Mouse (Mus musculus): ENCODE data around the gene Olfr653. TPM values are rescaled to one million over a fixed set of nuclear protein-coding genes. Genes with fewer than 3 reads are reported as not detected.

Gene Olfr653
- not detected in 2 replicates for polyA plus RNA-seq (2014; fragmentation: Nextera tagmentation; extraction: Ambion mirVana)

DNA sequence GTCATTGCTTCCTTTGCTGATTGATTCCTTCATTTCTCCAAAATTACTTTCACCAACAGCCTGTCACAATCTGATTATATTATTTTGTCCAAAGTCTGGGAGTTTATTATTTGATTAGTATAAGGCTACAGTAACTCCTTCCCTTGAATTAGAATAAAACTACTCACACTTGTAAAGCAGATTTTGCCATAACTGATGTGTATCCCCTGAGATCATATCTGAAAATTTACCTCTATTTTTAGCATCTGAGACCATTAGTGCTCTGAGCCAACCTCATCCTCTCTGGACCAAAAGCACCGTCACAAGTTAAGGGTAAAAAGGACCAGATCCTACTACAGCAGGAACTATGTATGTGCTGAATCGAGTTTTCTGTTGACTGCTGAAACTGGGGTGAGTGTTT is at the start of gene Olfr653:
Gene Olfr653, plus strand, starts transcription at position 301 of the 400 bp plus-strand sequence.
- H3K4me1 ChIP-seq (replicated peaks; ENCODE audit: control insufficient read depth, insufficient read depth, low read length) = no peaks in the 10 kb centered on the region
- H3K9ac ChIP-seq (ENCODE audit: low read depth, low read length) = no peak within 1 kb of the TSS
- H3K4me3 ChIP-seq (ENCODE audit: low read depth, low read length) = no peak within 1 kb of the TSS
- no peak for ATAC-seq (replicated peaks; ENCODE audit: low FRiP score)
- no peaks in the 10 kb centered on the region for H3K36me3 ChIP-seq (ENCODE audit: control insufficient read depth, insufficient read depth, low read length)
- H3K27me3 ChIP-seq (replicated peaks; ENCODE audit: control insufficient read depth, insufficient read depth, low read length) = no peaks in the 10 kb centered on the region
- no peak for DNase-seq (ENCODE audit: low spot score)
- WGBS = 68% methylated on average over 2 of the region's 2 CpGs
- no peak within 1 kb of the TSS for H3K4me2 ChIP-seq
- H3K9me3 ChIP-seq (ENCODE audit: control insufficient read depth, low read length) = no peaks in the 10 kb centered on the region
- no peak within 1 kb of the TSS for H3K27ac ChIP-seq (ENCODE audit: low read depth, low read length)

DNA sequence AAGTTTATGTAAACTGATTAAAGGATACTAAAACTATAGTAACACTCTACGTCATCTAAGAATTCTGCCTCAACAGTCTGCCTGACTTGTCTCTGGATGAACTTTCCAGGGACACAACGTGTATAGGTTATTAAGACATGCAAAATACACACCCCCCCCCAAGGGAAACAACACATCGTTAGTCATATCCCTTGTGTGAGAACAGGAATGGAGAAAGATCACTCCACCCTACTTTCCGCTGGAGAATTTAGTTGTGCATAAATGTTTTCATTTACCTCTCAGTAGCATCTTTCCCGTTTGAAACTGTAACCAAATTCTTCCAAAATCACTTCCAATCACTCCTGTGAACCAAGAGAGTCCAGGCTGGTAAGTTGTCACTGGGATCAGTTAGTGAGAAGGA is 27.3 kb upstream of the Olfr653 start, which contains the start of gene Olfr651:
Gene Olfr651, plus strand, starts transcription at position 301 of the 400 bp plus-strand sequence.
- Histone ChIP-seq H3K4me1 (replicated peaks; ENCODE audit: control insufficient read depth, insufficient read depth, low read length) (no peaks in the 10 kb centered on the region), H3K4me2 (no peak within 1 kb of the TSS), H3K27me3 (replicated peaks; ENCODE audit: control insufficient read depth, insufficient read depth, low read length) (no peaks in the 10 kb centered on the region), H3K27ac (ENCODE audit: low read depth, low read length) (no peak within 1 kb of the TSS), H3K9me3 (ENCODE audit: control insufficient read depth, low read length) (no peaks in the 10 kb centered on the region), H3K9ac (ENCODE audit: low read depth, low read length) (no peak within 1 kb of the TSS), H3K36me3 (ENCODE audit: control insufficient read depth, insufficient read depth, low read length) (no peaks in the 10 kb centered on the region), H3K4me3 (ENCODE audit: low read depth, low read length) (no peak within 1 kb of the TSS)
- DNase-seq (ENCODE audit: low spot score) (no peak), ATAC-seq (replicated peaks; ENCODE audit: low FRiP score) (no peak)
- 73% methylated on average over 5 of the region's 5 CpGs for WGBS

DNA sequence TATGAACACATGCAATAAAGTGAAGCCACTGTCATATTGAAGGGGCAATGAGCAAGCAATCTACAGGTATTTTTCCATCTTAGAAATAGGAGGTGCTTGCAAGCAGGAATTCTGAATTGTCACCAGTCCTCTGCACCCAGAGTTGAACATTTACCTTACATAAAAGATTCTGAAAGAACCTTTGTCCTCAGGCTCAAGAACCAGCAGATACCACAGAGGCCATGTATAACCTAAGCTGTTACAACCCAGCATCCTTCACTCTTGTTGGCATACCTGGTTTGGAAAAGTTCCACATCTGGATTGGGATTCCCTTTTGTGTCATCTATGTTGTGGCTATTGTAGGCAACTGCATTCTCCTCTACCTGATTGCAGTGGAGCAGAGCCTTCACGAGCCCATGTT is 24.4 kb upstream of the Olfr653 start:
- Histone ChIP-seq H3K36me3 (ENCODE audit: control insufficient read depth, insufficient read depth, low read length) (no peaks in the 10 kb centered on the region), H3K9ac (ENCODE audit: low read depth, low read length) (no peak overlapping the region), H3K4me3 (ENCODE audit: low read depth, low read length) (no peak overlapping the region), H3K4me1 (replicated peaks; ENCODE audit: control insufficient read depth, insufficient read depth, low read length) (no peaks in the 10 kb centered on the region), H3K27me3 (replicated peaks; ENCODE audit: control insufficient read depth, insufficient read depth, low read length) (no peaks in the 10 kb centered on the region), H3K27ac (ENCODE audit: low read depth, low read length) (no peak overlapping the region), H3K4me2 (no peak overlapping the region), H3K9me3 (ENCODE audit: control insufficient read depth, low read length) (no peaks in the 10 kb centered on the region)
- 56% methylated on average over 1 of the region's 1 CpGs for WGBS
- no peak for ATAC-seq (replicated peaks; ENCODE audit: low FRiP score)
- DNase-seq (ENCODE audit: low spot score) = no peak

DNA sequence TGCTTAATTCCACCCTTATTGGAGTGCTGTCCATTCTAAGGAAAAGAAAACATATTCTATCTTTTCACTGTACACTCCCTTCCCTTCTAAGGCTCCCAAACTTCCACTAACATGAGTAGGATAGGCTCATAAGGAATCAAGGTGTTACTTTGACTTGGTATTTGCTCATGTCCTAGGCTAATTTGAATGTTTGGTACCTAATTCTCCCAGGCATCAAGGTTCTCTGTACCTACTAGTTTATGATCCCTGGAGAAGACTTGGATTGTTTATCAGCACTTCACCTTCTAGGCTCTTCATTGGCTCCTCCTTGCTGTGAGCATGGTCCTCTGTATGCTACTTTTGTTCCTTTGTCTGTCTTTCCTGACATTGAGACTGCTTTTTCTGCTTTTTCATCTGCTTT is 16.5 kb upstream of the Olfr653 start, which contains the start of gene Olfr652:
Gene Olfr652, plus strand, starts transcription at position 301 of the 400 bp plus-strand sequence.
- Histone ChIP-seq H3K9ac (ENCODE audit: low read depth, low read length) (no peak within 1 kb of the TSS), H3K4me2 (no peak within 1 kb of the TSS), H3K27ac (ENCODE audit: low read depth, low read length) (no peak within 1 kb of the TSS), H3K9me3 (ENCODE audit: control insufficient read depth, low read length) (no peaks in the 10 kb centered on the region), H3K27me3 (replicated peaks; ENCODE audit: control insufficient read depth, insufficient read depth, low read length) (no peaks in the 10 kb centered on the region), H3K4me1 (replicated peaks; ENCODE audit: control insufficient read depth, insufficient read depth, low read length) (no peaks in the 10 kb centered on the region), H3K4me3 (ENCODE audit: low read depth, low read length) (no peak within 1 kb of the TSS), H3K36me3 (ENCODE audit: control insufficient read depth, insufficient read depth, low read length) (no peaks in the 10 kb centered on the region)
- ATAC-seq (replicated peaks; ENCODE audit: low FRiP score) = no peak
- DNase-seq (ENCODE audit: low spot score) = no peak

DNA sequence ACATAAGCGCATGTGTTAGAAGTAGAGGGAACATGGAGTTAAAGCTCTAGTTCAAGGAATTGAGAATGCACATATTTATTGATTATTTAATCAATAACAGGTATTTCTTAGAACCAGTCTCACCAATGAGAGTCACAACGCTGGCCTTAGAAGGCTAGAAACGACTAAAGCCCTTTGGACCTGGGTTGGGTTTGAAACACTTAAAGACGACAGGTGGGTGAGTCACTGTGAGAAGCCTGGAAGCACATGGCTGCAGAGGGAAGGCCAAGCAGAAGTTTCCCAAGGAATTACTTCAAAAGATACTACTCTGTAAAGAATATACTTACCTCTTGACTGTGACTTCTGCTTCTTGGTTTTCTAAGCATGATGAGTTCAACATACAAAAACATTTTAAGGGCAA is 3.7 kb downstream of the Olfr653 start:
- Histone ChIP-seq H3K4me2 (no peak overlapping the region), H3K4me1 (replicated peaks; ENCODE audit: control insufficient read depth, insufficient read depth, low read length) (no peaks in the 10 kb centered on the region), H3K27me3 (replicated peaks; ENCODE audit: control insufficient read depth, insufficient read depth, low read length) (no peaks in the 10 kb centered on the region), H3K36me3 (ENCODE audit: control insufficient read depth, insufficient read depth, low read length) (no peaks in the 10 kb centered on the region), H3K4me3 (ENCODE audit: low read depth, low read length) (no peak overlapping the region), H3K9ac (ENCODE audit: low read depth, low read length) (no peak overlapping the region), H3K9me3 (ENCODE audit: control insufficient read depth, low read length) (no peaks in the 10 kb centered on the region), H3K27ac (ENCODE audit: low read depth, low read length) (no peak overlapping the region)
- ATAC-seq (replicated peaks; ENCODE audit: low FRiP score) = no peak
- WGBS = 81% methylated on average over 4 of the region's 4 CpGs
- no peak for DNase-seq (ENCODE audit: low spot score)

DNA sequence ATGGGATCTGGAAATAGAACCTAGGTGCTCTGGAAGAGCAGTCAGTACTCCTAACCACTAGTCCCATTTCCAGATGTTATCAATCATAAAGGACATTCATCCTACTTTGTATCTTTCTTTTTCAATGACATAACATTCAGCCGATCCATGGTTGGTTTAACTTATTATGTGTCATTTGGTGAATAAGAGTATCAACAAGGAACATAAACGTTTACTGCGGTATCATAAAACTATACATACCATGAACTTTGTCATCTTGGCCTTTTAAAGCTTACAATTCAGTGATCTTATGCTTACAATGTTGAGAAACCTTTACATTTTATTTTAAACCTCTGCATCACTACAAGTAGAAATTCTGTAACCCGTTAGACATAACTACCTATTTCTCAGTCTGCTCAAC is 4.3 kb downstream of the Olfr653 start:
- Histone ChIP-seq H3K36me3 (ENCODE audit: control insufficient read depth, insufficient read depth, low read length) (no peaks in the 10 kb centered on the region), H3K4me3 (ENCODE audit: low read depth, low read length) (no peak overlapping the region), H3K9me3 (ENCODE audit: control insufficient read depth, low read length) (no peaks in the 10 kb centered on the region), H3K9ac (ENCODE audit: low read depth, low read length) (no peak overlapping the region), H3K4me1 (replicated peaks; ENCODE audit: control insufficient read depth, insufficient read depth, low read length) (no peaks in the 10 kb centered on the region), H3K27me3 (replicated peaks; ENCODE audit: control insufficient read depth, insufficient read depth, low read length) (no peaks in the 10 kb centered on the region), H3K4me2 (no peak overlapping the region), H3K27ac (ENCODE audit: low read depth, low read length) (no peak overlapping the region)
- WGBS = 80% methylated on average over 4 of the region's 4 CpGs
- ATAC-seq (replicated peaks; ENCODE audit: low FRiP score) (no peak), DNase-seq (ENCODE audit: low spot score) (no peak)

DNA sequence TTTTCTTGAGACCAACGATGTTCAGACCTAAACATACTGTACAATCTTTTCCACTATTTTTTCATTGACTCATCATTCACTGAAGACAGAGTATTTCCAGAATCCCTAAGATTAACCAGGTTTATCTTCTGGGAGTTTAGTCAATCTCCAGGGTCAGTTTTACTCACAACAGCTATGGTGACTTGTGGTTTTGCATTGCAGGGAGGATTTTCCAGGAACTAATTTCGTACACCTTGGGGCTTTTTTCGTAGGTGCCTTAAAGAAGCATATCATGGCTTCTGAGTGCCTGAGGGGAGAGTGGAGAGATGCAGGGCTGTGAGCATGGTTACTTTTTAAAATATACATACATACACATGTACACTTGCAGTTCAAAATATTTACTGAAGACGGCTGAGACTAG is 9.6 kb downstream of the Olfr653 start, which contains the start of gene Olfr654:
Gene Olfr654, plus strand, starts transcription at position 301 of the 400 bp plus-strand sequence.
- Histone ChIP-seq H3K4me2 (no peak within 1 kb of the TSS), H3K4me1 (replicated peaks; ENCODE audit: control insufficient read depth, insufficient read depth, low read length) (no peaks in the 10 kb centered on the region), H3K27me3 (replicated peaks; ENCODE audit: control insufficient read depth, insufficient read depth, low read length) (no peaks in the 10 kb centered on the region), H3K36me3 (ENCODE audit: control insufficient read depth, insufficient read depth, low read length) (no peaks in the 10 kb centered on the region), H3K9me3 (ENCODE audit: control insufficient read depth, low read length) (no peaks in the 10 kb centered on the region), H3K9ac (ENCODE audit: low read depth, low read length) (no peak within 1 kb of the TSS), H3K4me3 (ENCODE audit: low read depth, low read length) (no peak within 1 kb of the TSS), H3K27ac (ENCODE audit: low read depth, low read length) (no peak within 1 kb of the TSS)
- DNase-seq (ENCODE audit: low spot score) (no peak), ATAC-seq (replicated peaks; ENCODE audit: low FRiP score) (no peak)
- 87% methylated on average over 4 of the region's 4 CpGs for WGBS

DNA sequence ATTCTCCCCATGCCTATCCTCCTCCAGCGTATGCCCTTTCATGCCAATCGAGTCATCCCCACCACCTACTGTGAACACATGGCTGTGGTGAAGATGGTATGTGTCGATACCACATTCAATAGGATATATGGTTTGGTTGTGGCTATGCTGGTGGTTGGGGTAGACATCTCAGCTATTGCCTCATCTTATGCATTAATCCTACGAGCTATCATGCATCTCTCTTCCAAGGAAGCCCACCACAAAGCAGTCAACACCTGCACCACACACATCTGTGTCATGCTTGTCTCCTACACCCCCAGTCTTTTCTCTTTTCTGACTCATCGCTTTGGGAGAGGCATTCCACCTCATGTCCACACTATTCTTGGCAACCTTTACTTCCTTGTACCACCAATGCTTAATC is 11.2 kb downstream of the Olfr653 start:
- Histone ChIP-seq H3K9me3 (ENCODE audit: control insufficient read depth, low read length) (no peaks in the 10 kb centered on the region), H3K27me3 (replicated peaks; ENCODE audit: control insufficient read depth, insufficient read depth, low read length) (no peaks in the 10 kb centered on the region), H3K27ac (ENCODE audit: low read depth, low read length) (no peak overlapping the region), H3K4me1 (replicated peaks; ENCODE audit: control insufficient read depth, insufficient read depth, low read length) (no peaks in the 10 kb centered on the region), H3K4me2 (no peak overlapping the region), H3K4me3 (ENCODE audit: low read depth, low read length) (no peak overlapping the region), H3K9ac (ENCODE audit: low read depth, low read length) (no peak overlapping the region), H3K36me3 (ENCODE audit: control insufficient read depth, insufficient read depth, low read length) (no peaks in the 10 kb centered on the region)
- WGBS = 73% methylated on average over 5 of the region's 5 CpGs
- DNase-seq (ENCODE audit: low spot score) (no peak), ATAC-seq (replicated peaks; ENCODE audit: low FRiP score) (no peak)

DNA sequence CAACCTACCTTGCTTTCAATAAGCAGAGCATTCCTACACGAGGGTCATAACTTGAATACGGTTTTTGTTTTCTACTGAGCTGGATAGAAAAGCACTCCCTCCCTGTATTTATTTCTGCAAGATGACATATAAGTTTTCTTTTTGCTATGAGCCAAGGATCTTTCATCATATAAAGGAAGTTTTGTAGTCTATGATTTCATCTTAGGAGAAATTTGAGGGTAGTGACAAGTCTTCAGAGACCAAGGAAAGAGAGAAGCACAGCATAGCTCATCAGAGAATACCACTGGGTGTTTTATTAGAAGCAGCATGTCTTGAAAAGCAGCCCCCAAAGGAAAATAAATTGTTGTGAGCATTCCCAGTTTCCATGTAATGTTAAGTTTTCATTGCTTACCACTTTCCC is 24.6 kb downstream of the Olfr653 start, which contains the start of gene Olfr655:
Gene Olfr655, minus strand, starts transcription at position 101 of the 400 bp plus-strand sequence.
- DNase-seq (ENCODE audit: low spot score) (no peak), ATAC-seq (replicated peaks; ENCODE audit: low FRiP score) (no peak)
- no peaks in the 10 kb centered on the region for H3K4me1 ChIP-seq (replicated peaks; ENCODE audit: control insufficient read depth, insufficient read depth, low read length)
- H3K36me3 ChIP-seq (ENCODE audit: control insufficient read depth, insufficient read depth, low read length) = no peaks in the 10 kb centered on the region
- 78% methylated on average over 2 of the region's 2 CpGs for WGBS
- no peak within 1 kb of the TSS for H3K27ac ChIP-seq (ENCODE audit: low read depth, low read length)
- no peak within 1 kb of the TSS for H3K9ac ChIP-seq (ENCODE audit: low read depth, low read length)
- no peaks in the 10 kb centered on the region for H3K27me3 ChIP-seq (replicated peaks; ENCODE audit: control insufficient read depth, insufficient read depth, low read length)
- H3K4me3 ChIP-seq (ENCODE audit: low read depth, low read length) = no peak within 1 kb of the TSS
- no peak within 1 kb of the TSS for H3K4me2 ChIP-seq
- no peaks in the 10 kb centered on the region for H3K9me3 ChIP-seq (ENCODE audit: control insufficient read depth, low read length)

Measured in liver, embryonic 11.5 days (tissue).